Mouse (Mus musculus) forebrain, embryonic 11.5 days (tissue): ENCODE data around the gene Gm5483. TPM values are rescaled to one million over a fixed set of nuclear protein-coding genes. Genes with fewer than 3 reads are reported as not detected.
"Not testable (repeated sequence)": the region's sequence is repeated elsewhere in the genome, so short reads cannot be mapped to it uniquely, and the experiment has no call there.

ENCODE experiments used
- ATAC-seq: fragments of 200-750 bp; cut with Nextera tagmentation; replicated peaks from 2 replicates; pipeline ENCODE4 v1.8.0; 2017; ENCODE audit warnings: moderate TSS enrichment; ENCODE audit not compliant: low FRiP score
- DNase-seq: peaks from one replicate; pipeline ENCODE4 v3.0.0-alpha.2; 2017; ENCODE audit warnings: low spot score
- H3K27ac ChIP-seq: fragments of 300-500 bp; sonication (generic); 2 replicates; pipeline ENCODE4 v1.5.1; 2014; ENCODE audit warnings: low read depth, low read length
- H3K27me3 ChIP-seq: fragments of 300-500 bp; sonication (generic); 2 replicates; pipeline ENCODE4 v1.6.1; 2014; ENCODE audit warnings: mild to moderate bottlenecking, low read length, mixed read lengths; ENCODE audit not compliant: control insufficient read depth, insufficient read depth
- H3K36me3 ChIP-seq: fragments of 300-500 bp; sonication (generic); 2 replicates; pipeline ENCODE4 v1.6.1; 2014; ENCODE audit warnings: mild to moderate bottlenecking, low read length, moderate library complexity, mixed read lengths; ENCODE audit not compliant: control insufficient read depth, insufficient read depth
- H3K4me1 ChIP-seq: fragments of 300-500 bp; sonication (generic); replicated peaks from 2 replicates; pipeline ENCODE4 v1.6.1; 2014; ENCODE audit warnings: low read length, mixed read lengths; ENCODE audit not compliant: control insufficient read depth, insufficient read depth
- H3K4me2 ChIP-seq: fragments of 300-500 bp; sonication (generic); 2 replicates; pipeline ENCODE4 v1.6.1; 2014; ENCODE audit warnings: low read depth, mild to moderate bottlenecking, low read length, moderate library complexity, mixed read lengths; ENCODE audit not compliant: severe bottlenecking
- H3K4me3 ChIP-seq: fragments of 300-500 bp; sonication (generic); 2 replicates; pipeline ENCODE4 v1.5.1; 2014; ENCODE audit warnings: low read depth, low read length
- H3K9ac ChIP-seq: fragments of 300-500 bp; sonication (generic); 2 replicates; pipeline ENCODE4 v1.6.1; 2014; ENCODE audit warnings: low read length
- H3K9me3 ChIP-seq: fragments of 300-500 bp; sonication (generic); 2 replicates; pipeline ENCODE4 v1.6.1; 2016; ENCODE audit warnings: low read length, mixed read lengths; ENCODE audit not compliant: control insufficient read depth
- WGBS: fragments of 180-500 bp; shearing (Covaris S2); extraction: QIAGEN DNeasy Blood & Tissue Kit; methylation state at CpG from one replicate; pipeline ENCODE4 v1.1.7; 2014; 5-methylcytosine and 5-hydroxymethylcytosine counted together
- polyA plus RNA-seq: library from polyadenylated mRNA; unstranded; fragments of >200 nt; fragmentation: Nextera tagmentation; extraction: Ambion mirVana; gene quantifications from 2 replicates; pipeline ENCODE4 v1.2.1, GENCODE M21; 2014

Gm5483 gene
- polyA plus RNA-seq, 1 experiment from 2014 or later: 1.5 TPM

- Histone ChIP-seq H3K36me3 (no peaks in the 10 kb centered on the region), H3K27me3 (no peaks in the 10 kb centered on the region), H3K27ac (no peak within 1 kb of the TSS), H3K9ac (no peak within 1 kb of the TSS), H3K4me3 (no peak within 1 kb of the TSS), H3K4me2 (no peak within 1 kb of the TSS), H3K9me3 (no peaks in the 10 kb centered on the region), H3K4me1 (no peaks in the 10 kb centered on the region)
- no peak for ATAC-seq
- WGBS: 85% methylated on average over 2 of the region's 2 CpGs
- DNase-seq: no peak
Measured at GRCm38 (mm10) chr16:36209967-36210453, 26.0 kb downstream of the Gm5483 start, which contains the start of gene Gm5416. Gene Gm5416 (plus strand): TSS chr16:36210403.

GRCm38 (mm10) chr16:36221168-36221567 lies 37.2 kb downstream of the Gm5483 start, which contains the start of gene 2010005H15Rik:
Gene 2010005H15Rik (plus strand): TSS chr16:36221468.
- not testable (repeated sequence) for H3K4me3 ChIP-seq, H3K27ac ChIP-seq, ATAC-seq, H3K27me3 ChIP-seq, DNase-seq, H3K4me1 ChIP-seq, H3K4me2 ChIP-seq, H3K9me3 ChIP-seq, H3K36me3 ChIP-seq, H3K9ac ChIP-seq
- WGBS: 92% methylated on average over 7 of the region's 7 CpGs

Other genes starting within 250 kb of the Gm5483 start
- 3.9 and 4.2 TPM in 2 replicates for gene Parp9, start 245.7 kb upstream of the Gm5483 start, polyA plus RNA-seq
- gene Dtx3l, start 245.1 kb upstream of the Gm5483 start, polyA plus RNA-seq: 5.7 and 6.2 TPM in 2 replicates
- 84.9 and 86.5 TPM in 2 replicates for gene Kpna1, start 205.5 kb upstream of the Gm5483 start, polyA plus RNA-seq
- 11.6 and 12.5 TPM in 2 replicates for gene Wdr5b, start 143.0 kb upstream of the Gm5483 start, polyA plus RNA-seq
- 307 and 308 TPM in 2 replicates for gene Fam162a, start 112.6 kb upstream of the Gm5483 start, polyA plus RNA-seq
- 86.6 and 93.6 TPM in 2 replicates for gene Ccdc58, start 112.5 kb upstream of the Gm5483 start, polyA plus RNA-seq
- not detected in 2 replicates for gene Csta1, start 53.0 kb upstream of the Gm5483 start, polyA plus RNA-seq
- gene Stfa2l1, start 27.4 kb upstream of the Gm5483 start, polyA plus RNA-seq: 0.90 TPM in 1 of 2 replicates, not detected in the other
- gene Gm5416, start 26.2 kb downstream of the Gm5483 start, polyA plus RNA-seq: not detected in 2 replicates
- not detected in 2 replicates for gene 2010005H15Rik, start 37.3 kb downstream of the Gm5483 start, polyA plus RNA-seq
- gene Stfa1, start 92.7 kb downstream of the Gm5483 start, polyA plus RNA-seq: 1.9 TPM in 1 of 2 replicates, not detected in the other
- not detected in 2 replicates for gene BC117090, start 150.1 kb downstream of the Gm5483 start, polyA plus RNA-seq
- 1.3 and 1.7 TPM in 2 replicates for gene BC100530, start 183.5 kb downstream of the Gm5483 start, polyA plus RNA-seq
- not detected in 2 replicates for gene Stfa2, start 224.2 kb downstream of the Gm5483 start, polyA plus RNA-seq